Mouse (Mus musculus): ENCODE measurements around the gene Cap2.

The Cap2 gene

GRCm38 (mm10) chr13:46695296-46695908 is 193.8 kb downstream of the Cap2 start:
- DNase-seq (ENCODE audit: low spot score) = no peak

DNA sequence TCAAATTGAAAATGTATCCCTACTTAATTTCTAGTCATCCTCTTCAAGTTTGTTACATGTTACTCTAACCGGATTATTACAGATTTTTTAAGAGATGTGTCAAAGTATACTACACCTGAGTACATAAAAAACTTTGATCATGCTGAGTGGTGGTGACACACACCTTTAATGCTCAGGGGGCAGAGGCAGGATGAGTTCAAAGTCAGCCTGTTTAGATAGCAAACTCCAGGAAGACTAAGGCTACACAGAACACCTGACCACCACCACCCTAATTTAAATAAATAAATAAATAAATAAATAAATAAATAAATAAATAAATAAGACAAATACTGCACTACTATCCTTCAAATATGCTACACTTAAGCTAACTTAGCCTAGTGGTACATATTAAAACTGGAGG is 194.3 kb downstream of the Cap2 start:
- DNase-seq (ENCODE audit: low spot score) = no peak

- no peak for DNase-seq (ENCODE audit: low spot score)
Observed at GRCm38 (mm10) chr13:46696788-46697187, 195.1 kb downstream of the Cap2 start.

DNA sequence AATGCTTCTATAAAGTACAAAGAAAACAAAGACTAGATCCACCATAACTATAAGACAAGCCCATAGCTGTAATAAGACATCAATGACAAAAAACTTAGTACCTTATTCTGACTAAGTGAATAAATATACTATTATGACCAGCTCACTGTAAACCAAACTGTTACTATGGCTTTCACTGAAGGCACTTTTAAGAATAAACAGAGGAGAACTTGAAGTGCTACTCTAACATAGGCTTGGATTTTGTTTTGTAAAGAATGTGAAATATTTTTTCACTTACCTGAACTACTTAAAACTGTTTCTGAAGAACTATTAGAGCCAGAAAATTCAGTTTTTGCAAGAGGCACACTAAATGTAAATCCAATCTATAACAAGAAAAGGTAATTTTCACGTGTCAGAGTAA is 197.7 kb downstream of the Cap2 start:
- no peak for DNase-seq (ENCODE audit: low spot score)

All from ovary, postnatal 14 days (tissue).